Mouse (Mus musculus) testis, adult 2 months (tissue): ENCODE data around the gene Mast3. TPM values are rescaled to one million over a fixed set of nuclear protein-coding genes. Genes with fewer than 3 reads are reported as not detected.

Experiments
- H3K27ac ChIP-seq: fragments of 200-500 bp; 2 replicates; pipeline ENCODE4 v1.5.1; 2012; ENCODE audit warnings: low read depth, low read length; ENCODE audit not compliant: control insufficient read depth, insufficient read depth
- H3K27me3 ChIP-seq: fragments of 200-500 bp; 2 replicates; pipeline ENCODE4 v1.6.1; 2012; ENCODE audit warnings: mild to moderate bottlenecking, low read length, moderate library complexity; ENCODE audit not compliant: control insufficient read depth, insufficient read depth
- H3K36me3 ChIP-seq: fragments of 200-500 bp; 2 replicates; pipeline ENCODE4 v1.6.1; 2012; ENCODE audit warnings: mild to moderate bottlenecking, low read length; ENCODE audit not compliant: control insufficient read depth, insufficient read depth
- H3K4me1 ChIP-seq: fragments of 200-500 bp; 2 replicates; pipeline ENCODE4 v1.6.1; 2012; ENCODE audit warnings: low read length; ENCODE audit not compliant: control insufficient read depth, insufficient read depth
- H3K4me3 ChIP-seq: fragments of 200-500 bp; 2 replicates; pipeline ENCODE4 v1.5.1; 2012; ENCODE audit warnings: low read depth, mild to moderate bottlenecking, low read length, moderate library complexity, mixed read lengths; ENCODE audit not compliant: control insufficient read depth
- CTCF ChIP-seq: fragments of 200-500 bp; IDR thresholded peaks from 2 replicates; pipeline ENCODE4 v1.5.1; 2012; ENCODE audit warnings: low read depth, mild to moderate bottlenecking, inconsistent platforms, low read length, moderate library complexity; ENCODE audit not compliant: control insufficient read depth, insufficient read depth, insufficient replicate concordance
- POLR2A ChIP-seq: fragments of 200-500 bp; IDR thresholded peaks from 2 replicates; pipeline ENCODE4 v1.6.1; 2012; ENCODE audit warnings: low read depth, mild to moderate bottlenecking, inconsistent platforms, low read length, moderate library complexity; ENCODE audit not compliant: control insufficient read depth
- polyA plus RNA-seq: library from polyadenylated mRNA; depleted of rRNA; stranded (reverse); fragments of >200 nt; gene quantifications from 2 replicates; pipeline ENCODE4 v1.2.3, GENCODE M21; 2012

Gene Mast3
- polyA plus RNA-seq, 1 experiment = 11.0 TPM

DNA sequence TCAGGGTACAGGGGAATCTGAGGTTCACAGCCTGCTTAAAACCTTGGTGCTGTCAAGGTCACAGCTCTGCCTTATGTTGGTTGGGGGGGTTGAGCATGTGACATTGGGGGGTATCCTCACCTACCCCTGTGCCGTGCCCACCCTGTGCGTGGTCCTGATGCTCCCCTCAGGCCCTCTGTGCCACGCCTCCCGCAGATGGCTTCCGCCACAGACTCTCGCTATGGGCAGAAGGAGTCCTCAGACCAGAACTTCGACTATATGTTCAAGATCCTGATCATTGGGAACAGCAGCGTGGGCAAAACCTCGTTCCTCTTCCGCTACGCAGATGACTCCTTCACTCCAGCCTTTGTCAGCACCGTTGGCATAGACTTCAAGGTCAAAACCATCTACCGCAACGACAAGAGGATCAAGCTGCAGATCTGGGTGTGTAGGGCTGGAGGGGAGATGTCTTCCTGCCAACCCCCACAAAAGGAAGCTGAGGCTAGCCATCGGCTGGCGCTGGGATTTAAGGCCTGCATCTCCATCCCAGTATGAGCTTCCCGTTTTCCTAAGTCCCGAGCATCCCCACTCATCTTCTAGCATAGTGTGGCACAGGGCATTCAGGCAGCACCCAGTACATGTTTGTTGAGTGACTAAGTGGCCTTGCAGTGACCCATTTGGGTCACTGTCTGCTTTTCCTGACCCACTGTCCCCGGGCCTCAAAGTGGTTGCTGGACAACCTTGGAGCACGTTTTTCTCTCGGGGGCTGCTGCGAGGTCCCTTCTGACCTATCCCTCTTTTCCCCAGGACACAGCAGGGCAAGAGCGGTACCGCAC, 49.0 kb downstream of the Mast3 start:
- Histone ChIP-seq H3K27ac (no peak overlapping the region), H3K4me1 (peaks cover 25% of the 10 kb centered on the region), H3K27me3 (no peaks in the 10 kb centered on the region), H3K4me3 (no peak overlapping the region), H3K36me3 (no peaks in the 10 kb centered on the region)
- TF ChIP-seq POLR2A (no peak), CTCF (no peak)

DNA sequence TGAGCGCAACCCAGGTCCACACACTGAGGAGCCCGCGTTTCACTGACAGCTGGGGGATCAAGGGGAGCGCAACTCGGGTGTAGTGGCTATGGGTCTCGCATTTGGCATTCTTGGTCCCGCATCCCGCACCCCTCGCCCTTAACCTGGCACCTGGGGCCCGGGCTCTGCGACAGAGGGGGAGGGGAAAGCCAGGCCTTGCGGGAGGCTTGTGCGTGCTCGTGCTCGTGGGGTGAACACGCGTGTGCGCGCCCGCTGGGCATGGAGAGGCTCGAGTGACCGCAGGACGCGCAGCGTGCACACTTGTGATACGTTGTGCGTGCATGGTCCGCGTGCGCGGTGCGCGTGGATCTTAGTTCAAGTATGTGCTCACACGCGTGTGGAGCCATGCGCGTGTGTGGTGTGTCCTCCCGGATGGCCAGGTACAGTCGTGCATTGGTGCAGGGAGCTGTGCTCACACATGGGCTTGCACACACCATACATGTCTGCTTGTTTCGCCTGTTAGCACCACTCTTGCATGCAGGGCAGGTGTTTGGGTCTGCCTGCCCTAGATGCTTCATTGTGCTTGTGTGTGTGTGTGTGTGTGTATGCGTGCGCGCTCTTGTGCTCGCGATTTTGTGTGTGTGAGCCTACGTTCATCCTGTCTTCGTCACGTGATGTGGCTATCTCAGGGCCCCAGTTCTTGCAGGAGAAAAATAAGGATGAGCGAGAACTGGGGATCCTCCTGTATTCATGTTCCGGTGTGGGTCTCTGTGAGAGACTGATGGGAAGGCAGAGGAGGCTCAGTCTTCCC, 49.8 kb downstream of the Mast3 start:
- Histone ChIP-seq H3K4me3 (peak overlapping the region; percentile 81), H3K36me3 (no peaks in the 10 kb centered on the region), H3K27me3 (no peaks in the 10 kb centered on the region), H3K4me1 (peaks cover 21% of the 10 kb centered on the region), H3K27ac (peak overlapping the region; percentile 68)
- TF ChIP-seq CTCF = no peak
- TF ChIP-seq POLR2A = no peak; the same call in 1 of the 2 replicates

DNA sequence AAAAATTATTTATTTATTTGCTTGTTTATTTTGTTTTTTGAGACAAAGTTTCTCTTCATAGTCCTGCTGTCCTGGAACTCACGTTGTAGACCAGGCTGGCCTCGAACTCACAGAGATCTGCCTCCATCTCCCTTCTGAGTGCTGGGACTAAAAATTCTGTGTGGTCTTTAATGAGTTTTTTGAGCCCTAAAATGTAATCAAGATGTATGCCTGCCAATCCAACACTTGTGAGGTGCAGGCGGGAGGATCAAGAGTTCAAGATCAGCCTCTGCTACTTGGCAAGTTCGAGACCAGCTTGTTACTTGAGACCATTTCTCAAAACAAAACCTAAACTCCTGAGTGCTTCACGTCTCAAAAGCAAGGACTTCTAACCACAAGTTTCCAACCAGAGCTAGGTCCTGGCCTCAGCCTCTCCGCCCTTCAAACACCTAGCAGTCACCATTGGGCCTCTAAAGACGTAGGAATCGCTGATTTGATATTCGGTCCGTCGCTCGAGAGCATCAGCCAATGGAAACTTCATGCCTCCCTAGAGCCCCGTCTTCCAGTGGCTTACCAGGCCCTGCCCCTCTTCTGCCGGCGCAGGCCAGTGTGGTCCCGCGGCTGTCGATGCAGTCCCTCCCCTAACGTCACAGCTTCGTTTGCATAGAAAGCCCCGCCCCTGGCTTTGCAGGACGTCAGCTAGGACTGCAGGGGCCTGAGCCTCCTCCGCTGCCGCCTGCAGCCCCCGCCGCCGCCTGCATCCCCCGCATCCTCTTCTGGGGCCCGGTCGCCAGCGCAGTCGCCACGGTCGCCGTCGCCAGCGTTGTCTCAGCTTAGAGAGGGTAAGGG, 50.6 kb downstream of the Mast3 start, which contains the start of gene Rab3a:
TSS of gene Rab3a (plus strand) at position 637 of the 828 bp plus-strand sequence.
- Histone ChIP-seq H3K4me3 (peak within 1 kb of the TSS; percentile 81), H3K27me3 (no peaks in the 10 kb centered on the region), H3K4me1 (peaks cover 17% of the 10 kb centered on the region), H3K36me3 (no peaks in the 10 kb centered on the region), H3K27ac (peak within 1 kb of the TSS; percentile 81)
- TF ChIP-seq CTCF = no peak
- 0 out of 2 replicates have a peak, but pooled peaks have one; percentile 33 for TF ChIP-seq POLR2A

DNA sequence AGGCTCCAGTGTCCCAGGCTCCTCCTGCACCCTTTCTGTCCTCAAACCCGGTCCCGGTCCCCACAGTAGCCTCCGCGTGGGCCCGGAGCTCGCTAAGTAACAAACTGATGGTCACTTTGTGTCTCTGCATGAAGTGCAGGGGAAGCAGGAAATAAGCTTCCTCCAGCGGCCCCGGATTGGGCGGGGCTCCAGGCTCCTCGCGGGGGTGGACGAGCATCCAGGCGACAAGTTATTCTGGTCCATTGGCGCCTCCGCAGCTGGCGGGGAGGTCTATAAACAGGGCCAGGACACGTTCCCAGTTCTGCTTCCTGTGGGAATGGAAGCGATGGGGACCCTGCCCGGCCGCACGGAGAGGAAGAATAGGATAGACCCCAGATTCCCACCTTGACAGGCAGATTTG, 51.7 kb downstream of the Mast3 start:
- Histone ChIP-seq H3K36me3 (no peaks in the 10 kb centered on the region), H3K27me3 (no peaks in the 10 kb centered on the region), H3K27ac (peak overlapping the region; percentile 81), H3K4me1 (peaks cover 17% of the 10 kb centered on the region), H3K4me3 (no peak overlapping the region; the same call in 1 of the 2 replicates)
- no peak for TF ChIP-seq CTCF
- TF ChIP-seq POLR2A = no peak

- no peaks in the 10 kb centered on the region for H3K27me3 ChIP-seq
- H3K4me1 ChIP-seq = peaks cover 17% of the 10 kb centered on the region
- H3K36me3 ChIP-seq = no peaks in the 10 kb centered on the region
- TF ChIP-seq CTCF (no peak), POLR2A (no peak)
- no peak overlapping the region for H3K4me3 ChIP-seq
- H3K27ac ChIP-seq = peak overlapping the region; percentile 75
Observed at GRCm38 (mm10) chr8:70752000-70752764, 52.7 kb downstream of the Mast3 start.

GRCm38 (mm10) chr8:70750128-70750680, 54.6 kb downstream of the Mast3 start:
- H3K4me1 ChIP-seq = peaks cover 15% of the 10 kb centered on the region
- no peak for TF ChIP-seq POLR2A
- TF ChIP-seq CTCF = no peak
- H3K27ac ChIP-seq = no peak overlapping the region
- H3K4me3 ChIP-seq = no peak overlapping the region
- no peaks in the 10 kb centered on the region for H3K36me3 ChIP-seq
- H3K27me3 ChIP-seq = no peaks in the 10 kb centered on the region; the same call in 1 of the 2 replicates
